Mouse (Mus musculus): ENCODE data around the gene Gm10340.
"Not testable (repeated sequence)": the region's sequence is repeated elsewhere in the genome, so short reads cannot be mapped to it uniquely, and the experiment has no call there.

Gene Gm10340

GRCm38 (mm10) chr14:3133697-3134096 lies at the start of gene Gm10340:
Gene Gm10340, plus strand, starts transcription at chr14:3133997.
- DNase-seq (ENCODE audit: low read depth, low spot score), result not testable (repeated sequence)

GRCm38 (mm10) chr14:3116051-3116450 lies 17.7 kb upstream of the Gm10340 start:
- not testable (repeated sequence) for DNase-seq (ENCODE audit: low read depth, low spot score)

- DNase-seq (ENCODE audit: low read depth, low spot score), result not testable (repeated sequence)
Observed at GRCm38 (mm10) chr14:3187955-3188354, 54.2 kb downstream of the Gm10340 start, which contains the start of gene Gm5795. Gene Gm5795, plus strand, starts transcription at chr14:3188255.

Measured in retina, postnatal 7 days (tissue).